Mouse (Mus musculus): Measurements from ENCODE around the gene Blm.

Gene Blm

DNA sequence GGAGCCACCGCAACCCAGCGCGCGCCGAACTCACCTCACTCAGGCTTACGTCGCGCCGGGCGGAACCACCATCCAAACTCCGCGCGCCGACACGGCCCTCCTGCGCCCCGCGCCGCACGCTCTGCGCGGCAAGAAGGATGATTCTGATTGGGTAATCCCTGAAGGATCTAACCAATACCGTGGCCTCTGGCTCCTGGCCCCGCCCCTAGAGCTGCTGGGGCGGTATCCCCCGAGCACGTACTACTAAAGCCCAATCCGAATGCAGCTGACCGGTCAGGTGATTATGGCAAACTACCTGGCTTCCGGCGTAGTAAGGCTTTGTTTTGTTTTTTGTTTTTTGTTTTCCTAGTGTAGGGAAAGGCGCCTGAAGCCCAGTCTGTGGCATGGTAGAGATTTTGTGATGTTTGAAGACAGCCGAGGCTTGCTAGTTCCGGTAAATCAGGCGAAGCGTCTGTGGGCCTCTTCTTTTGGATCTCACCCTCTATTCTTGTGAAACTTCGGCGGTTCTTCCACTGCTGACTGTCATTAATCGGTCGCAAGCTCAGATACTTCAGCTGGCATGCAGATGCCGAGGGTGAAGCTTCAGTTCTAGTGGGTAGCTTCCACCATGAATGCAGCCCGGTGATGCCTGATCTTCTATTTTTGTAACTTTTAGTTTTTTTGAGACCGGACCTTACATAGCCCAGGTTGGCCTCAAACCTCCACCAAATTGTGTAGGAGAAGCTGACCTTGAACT, at the start of gene Blm:
TSS of gene Blm (minus strand) at position 111 of the 736 bp plus-strand sequence.
- DNase-seq: peak; percentile 94 to 96

DNA sequence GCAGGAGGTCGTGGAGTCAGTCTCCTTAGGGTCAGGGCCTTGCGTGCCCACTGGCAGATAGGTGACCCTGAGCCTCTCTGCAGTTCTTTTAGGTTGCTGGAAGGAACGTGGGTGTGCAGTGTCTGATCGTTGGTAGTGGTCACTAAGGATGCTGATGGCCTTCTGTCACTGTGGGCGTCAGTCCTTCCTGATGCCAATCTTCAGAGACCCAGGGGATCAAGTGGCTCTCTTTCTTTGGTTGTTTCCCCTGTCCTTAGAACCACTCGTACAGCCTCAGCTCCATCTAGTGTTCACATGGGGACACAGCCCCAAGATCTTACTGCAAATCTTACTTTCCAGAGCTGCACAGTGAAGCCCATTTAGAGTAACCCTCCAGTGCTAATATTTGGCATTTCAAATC, 49.1 kb upstream of the Blm start:
- DNase-seq: peak; percentile 25 to 32

DNA sequence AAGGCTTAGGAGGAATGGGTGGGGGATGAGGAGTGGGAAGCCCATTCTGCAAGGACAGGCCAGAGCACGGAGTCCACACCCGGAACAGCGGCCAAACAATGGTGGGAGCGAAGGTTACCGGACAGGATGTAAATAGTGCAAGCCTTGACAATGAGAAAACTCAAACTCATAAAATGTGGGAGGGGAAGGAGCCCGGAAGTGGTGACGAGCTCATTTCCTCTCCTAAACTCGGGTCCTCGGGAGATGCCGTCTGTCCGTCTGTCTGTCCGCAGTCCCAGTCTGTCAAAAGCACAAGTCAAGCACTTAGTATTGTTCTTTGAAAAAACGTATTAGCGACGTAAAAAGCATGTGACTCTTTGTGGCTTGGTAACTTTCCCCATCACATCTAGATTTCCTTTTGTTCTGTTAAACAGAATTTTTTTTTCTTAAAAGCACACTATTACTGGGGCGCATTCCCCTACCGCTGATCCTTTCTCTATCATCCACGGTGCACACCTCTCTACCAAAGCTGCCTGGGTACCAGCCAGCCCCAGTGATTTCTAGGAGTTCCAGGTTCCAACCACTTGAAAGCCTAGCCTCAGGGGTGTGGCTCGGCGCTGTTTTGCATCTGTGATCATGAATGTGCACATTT, 48.0 kb upstream of the Blm start:
- peak; percentile 14 to 43 for DNase-seq

DNA sequence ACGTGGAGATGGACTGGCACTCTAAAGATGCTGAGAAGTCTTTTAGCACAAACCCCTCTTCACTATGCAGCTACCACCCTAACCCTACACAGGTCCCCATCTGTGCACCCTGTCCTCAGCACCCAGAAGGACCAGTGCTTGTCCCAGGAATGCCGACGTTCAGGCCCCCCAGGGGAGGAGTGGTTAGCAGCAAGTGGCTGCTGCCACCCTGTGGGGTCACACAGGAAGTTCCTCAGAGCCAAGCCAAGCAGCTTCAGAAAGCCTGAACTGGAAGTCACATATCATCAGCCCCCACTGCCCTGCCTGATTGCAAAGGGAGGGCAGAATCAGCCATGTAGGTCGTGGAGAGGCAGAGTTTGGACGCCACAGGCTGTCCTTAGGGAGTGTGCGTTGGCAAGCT, 45.4 kb upstream of the Blm start:
- DNase-seq: peak; percentile 22 to 35

DNA sequence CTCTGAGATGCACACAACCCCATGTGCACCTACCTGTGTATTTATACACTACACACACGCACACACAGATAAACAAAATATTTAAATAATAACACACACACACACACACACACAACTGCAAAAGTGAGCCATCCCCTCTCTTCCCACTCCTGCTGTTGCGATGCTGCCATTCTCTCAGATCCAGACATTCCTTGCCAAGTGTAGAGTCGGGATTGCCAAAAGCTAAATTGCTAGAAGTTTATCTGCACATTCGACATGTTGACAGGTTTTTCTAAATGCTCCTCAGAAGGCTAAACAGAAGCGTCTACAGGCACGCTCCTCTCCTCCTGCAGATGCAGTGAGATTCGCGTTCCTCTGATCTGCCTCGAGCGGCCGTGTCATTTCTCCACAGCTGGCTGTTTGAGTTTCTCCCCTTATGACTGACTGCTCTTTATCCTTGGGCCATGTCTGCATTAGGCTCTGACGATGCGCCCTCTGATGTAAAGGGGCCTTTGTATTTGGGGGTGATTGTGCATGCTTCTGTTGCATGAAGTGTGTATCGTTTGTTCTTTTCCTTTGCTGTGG, 42.6 kb upstream of the Blm start:
- no peak for DNase-seq

DNA sequence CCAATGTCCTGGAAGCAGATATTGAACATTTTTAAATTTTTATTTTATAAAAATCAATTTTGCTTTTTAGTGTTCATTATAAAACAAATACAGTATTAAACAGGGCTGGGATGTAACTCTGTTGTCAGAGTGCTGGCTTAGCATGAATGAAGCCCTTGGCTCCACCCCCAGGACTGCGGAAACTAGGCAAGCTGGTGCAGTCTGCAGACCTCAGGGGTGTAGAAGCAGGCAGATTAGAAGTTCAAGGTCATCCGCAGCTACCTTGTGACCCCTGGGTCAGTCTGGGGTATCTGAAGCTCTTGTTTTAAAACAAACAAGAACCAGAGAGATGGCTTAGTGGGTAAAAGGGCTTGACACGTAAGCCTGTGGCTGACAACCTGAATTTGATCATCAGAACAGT, 41.7 kb upstream of the Blm start:
- no peak for DNase-seq

DNA sequence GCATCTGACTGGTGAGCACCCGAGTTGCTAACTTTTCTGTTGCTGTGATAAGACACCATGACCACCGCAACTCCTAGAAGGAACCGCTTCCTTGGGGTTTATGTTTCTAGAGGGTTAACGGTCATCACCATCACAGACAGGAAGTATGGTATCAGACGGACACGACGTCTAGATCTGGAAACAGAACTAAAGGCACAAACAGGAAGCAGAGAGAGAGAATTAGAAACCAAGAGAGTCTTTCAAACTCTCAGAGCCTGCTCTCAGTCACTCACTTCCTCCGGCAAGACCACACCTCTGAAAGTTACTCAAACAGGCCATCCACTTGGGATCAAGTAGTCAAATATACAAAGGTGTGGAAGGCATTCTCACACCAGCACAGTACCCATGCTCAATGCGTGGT, 40.8 kb upstream of the Blm start:
- no peak for DNase-seq

DNA sequence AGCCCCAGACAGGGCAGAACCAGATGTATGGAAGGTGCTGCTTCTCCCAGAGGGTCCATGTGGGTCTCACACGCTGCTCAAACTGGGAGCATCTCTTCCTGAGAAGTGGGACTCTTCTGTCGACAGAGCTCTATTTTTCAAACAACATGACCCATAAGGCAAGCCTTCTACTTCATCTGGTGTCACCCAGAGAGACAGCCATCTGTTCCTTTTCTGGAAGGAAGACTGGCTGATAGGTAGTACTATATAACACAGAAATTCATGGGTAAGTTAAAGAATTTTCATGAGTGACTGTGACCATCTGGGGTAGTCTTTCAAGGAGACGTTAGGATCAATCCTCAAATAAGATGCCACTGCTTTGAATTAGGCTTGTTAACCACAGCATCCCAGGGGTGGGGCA, 38.2 kb upstream of the Blm start:
- no peak for DNase-seq

DNA sequence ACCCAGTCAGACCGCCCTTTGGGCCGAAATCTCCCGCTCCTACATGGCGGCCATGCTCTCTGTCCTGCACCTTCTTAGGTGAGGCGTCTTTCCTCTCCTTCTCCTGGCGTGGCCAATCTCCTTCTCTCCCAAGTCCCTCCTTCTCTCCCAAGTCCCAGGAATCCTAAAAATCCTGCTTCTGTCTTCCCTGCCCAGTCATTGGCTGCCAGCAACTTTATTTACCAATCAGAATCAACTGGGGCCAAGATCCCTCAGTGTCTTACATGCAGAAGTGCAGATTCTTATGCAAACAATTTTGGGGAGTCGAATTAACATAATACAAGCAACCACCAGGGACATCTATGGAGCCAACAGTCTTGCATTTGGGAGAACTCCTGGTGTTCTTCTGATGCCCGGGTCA, 33.1 kb upstream of the Blm start:
- DNase-seq: no peak

DNA sequence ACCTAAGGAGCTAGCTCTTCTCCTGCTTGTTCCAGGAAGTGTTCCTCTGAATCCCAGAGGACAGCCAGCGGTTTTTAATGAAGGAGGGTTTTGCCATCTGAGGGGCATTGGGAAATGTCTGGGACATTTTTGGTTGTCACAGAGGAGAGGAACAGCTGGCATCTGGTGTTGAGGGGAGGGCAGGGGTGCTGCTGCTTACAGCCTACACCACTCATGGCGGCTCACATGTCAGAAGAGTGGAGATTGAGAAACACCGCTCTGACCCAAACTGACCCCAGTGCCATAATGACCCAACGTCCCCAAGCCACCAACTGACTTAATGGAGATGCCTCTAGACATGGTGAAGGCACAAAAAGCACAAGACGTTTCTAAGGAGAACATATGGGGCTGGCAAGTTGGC, 27.0 kb upstream of the Blm start:
- no peak for DNase-seq

DNA sequence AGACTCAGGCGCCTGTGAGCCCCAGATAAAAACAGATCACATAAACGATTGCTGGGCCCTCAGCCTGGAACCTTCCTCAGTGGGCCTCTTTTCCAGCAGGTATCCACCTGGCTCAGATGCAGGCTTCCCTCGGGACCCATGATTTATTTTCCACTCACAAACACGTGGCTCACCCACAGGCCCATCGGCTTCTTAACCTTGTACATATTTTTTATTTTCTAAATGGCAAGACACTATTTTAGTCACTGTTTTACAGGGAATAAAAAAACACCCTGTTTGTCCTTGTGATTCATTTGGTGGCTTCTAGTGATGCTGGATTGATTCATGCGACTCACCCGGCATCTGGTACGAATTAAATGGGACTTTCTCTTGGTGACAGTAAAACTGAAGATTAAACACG, 26.4 kb upstream of the Blm start:
- no peak for DNase-seq

DNA sequence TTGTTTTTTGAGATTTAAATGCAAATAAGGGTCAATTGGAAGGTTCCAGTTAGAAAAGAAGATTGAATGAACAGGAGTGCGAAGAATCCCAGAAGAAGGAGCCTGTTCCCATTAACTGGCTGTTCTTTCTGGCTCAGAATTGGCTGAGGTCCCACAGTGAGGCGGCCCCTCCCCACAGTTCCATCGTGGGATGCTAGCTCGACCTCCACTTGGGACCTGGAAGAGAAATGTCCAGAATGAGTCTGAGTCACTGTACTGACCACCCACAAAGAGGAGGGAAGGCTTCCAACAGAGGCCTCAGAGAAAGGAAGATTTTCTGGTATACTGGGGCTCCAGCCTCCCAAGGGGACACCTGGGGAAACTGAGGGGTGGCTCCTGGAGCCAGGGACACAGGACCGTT, 23.7 kb upstream of the Blm start:
- DNase-seq: no peak

DNA sequence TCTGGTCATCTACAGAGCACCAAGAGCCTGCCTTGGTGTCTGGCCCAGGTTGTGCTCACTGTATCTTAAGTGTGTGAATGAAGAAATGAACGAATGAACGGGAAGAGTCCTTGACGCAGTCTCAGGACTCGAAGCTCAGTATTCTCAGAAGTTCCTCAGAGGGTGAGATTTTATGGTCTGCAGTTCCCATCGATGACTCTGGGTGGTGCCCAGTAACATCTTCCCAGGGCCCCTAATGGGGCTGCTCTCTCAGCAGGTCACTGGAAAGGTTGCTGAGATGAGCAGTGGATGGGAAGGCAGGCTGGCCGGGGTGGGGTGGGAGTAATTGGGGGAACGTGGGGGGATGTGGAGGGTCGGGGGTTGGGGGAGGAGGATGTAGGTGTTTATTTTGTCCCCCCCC, 23.2 kb upstream of the Blm start:
- DNase-seq: no peak

DNA sequence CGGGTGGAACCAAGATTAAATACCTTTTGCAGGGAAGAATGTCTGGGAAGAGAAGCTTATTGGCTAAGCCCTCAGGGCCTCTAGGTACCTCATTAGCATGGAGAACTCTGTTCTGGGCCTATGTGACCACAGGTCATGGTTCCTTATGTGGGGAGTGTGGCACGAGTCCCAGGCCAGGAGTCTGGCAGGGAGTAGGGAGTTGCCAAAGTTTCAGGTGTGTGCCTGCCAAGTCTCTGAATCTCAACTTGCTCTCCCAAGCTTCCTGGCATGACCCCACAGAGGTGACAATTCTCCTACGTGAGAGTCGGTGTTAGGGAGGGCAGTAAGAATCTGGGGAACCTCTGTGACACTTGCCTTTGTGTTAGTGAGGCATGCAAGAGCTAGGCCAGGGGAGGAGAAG, 22.2 kb upstream of the Blm start:
- DNase-seq: no peak

DNA sequence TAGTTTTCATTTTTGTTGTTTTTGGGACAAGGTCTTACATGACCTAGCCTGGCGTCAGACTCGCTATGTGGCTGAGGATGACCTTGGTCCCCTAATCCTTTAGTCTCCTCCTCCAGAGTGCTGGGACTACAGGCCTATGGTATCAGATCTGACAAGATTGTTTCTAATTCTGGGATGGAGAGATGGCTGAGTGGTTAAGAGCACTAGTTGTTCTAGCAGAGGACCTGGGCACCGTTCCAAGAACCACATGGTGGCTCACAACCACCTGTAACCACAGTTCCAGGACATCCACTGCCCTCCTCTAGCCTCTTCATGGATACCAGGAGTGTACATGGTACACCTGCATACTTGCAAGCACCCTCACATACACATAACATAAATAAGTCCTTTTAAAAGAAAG, 21.2 kb upstream of the Blm start:
- no peak for DNase-seq

DNA sequence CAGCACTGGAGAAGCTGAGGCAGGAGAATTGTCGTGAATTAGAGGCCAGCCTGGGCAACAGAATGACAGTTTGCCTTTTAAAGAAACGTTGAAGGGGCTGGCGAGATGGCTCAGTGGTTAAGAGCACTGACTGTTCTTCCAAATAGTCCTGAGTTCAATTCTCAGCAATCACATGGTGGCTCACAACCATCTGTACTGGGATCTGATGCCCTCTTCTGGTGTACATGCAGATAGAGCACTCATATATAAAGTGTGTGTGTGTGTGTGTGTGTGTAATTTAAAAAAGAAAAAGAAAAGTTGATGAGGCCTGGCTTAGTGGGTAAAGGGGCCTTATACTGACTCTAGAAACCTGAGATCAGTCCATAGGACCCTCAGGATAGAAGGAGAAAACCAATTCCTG, 20.2 kb upstream of the Blm start:
- no peak for DNase-seq

DNA sequence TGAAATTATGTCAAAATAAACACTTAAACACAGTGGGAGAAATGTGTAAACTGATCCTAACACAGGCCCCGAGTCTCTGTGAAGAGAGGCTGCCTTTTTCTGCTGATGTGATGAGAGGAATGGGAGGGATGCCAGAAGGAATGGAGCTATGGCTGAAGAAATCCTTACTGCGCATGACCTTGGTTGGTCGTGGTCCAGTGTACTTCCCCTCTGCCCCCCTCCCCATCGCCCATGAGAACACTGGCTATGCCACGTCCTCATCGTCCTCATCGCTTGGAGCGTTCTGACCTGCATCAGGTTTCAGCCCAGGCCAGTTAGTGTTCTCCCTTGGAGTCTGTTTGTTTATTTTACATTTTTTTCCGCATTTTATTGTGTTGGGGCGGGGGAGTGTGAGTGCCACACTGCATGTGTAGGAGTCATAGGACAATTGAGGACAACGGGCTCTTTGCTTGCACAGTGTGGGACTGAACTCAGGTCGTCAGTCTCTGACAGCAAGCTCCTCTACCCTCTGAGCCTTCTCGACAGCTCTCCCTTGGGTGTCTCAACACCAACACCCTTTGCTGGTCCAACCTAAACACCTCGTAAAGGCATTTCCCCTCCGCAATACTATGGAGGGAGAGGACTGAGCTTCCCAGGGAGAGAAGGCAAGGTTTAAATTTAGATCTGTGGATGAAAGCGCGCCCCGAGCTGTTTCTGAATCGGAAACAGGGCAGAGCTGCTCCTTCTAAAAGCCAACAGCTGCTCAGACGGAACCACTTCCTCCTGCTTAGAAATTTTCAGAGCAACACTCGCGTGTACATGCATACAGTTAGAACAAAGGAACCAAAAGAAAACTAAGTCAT, 19.5 kb upstream of the Blm start:
- peak; percentile 53 to 76 for DNase-seq

DNA sequence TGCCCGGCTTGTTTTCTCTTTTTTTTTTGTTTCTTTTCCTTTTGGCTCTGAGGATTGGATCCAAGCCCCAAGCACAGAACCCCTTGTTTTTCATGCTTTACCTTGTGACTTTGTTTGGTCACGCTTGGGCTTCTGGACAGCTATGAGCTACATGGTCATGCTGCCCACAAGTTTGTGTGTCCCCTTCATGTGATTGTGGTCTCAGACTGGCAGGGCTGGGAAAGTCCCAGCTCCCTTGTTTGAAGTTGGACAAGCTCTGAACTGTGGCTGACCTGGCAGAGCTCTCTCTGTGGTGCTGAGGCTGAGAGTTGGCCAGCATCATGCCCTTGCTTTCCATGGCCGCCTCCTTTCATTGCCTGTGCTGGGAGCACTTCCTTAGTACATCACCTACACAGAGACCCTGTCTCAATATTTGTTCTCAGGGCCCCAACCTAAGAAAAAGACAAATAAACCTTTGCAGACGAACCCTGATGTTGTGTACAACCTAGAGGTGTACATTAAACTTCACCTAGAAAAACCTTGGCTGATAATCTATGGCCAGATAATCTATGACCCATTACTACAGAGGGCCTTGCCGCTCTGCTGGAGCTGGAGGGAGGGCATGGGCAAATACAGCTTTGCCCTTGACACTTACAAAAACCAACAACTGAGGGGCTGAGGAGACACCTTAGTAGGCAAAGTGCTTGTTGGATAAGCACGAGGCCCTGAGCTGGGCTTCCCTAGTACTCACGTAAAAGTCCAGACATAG, 13.8 kb upstream of the Blm start:
- DNase-seq: no peak

DNA sequence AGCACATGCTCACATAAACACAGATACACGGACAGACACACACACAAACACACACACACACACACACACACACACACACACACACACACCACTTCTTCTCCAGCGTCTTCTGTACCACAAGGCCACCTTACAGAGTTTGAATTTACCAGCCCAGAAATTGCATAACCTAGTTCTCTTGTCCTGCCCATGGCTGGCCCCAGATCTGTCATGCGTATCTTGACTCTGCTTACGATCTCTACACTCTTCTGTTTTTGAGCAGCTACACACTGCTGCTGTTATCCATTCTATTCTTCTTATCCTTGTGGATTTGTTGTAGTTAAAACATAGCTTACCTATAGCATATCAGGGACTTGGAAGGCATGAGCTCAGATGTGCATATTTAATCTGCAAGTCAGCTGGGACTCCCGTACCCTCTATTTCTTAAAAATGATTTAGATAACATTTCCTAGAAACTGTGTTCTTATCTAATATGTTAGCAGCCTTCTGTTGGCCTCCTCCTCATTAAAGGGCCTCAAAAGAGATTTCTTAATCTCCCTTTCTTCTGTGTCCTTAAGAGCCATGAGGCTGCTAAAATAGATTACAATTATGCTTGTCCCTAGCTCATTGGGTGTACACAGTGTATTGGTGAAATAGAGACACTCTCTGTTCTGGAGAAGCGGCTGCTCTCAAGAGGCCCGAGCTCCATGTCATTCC, 7.4 kb upstream of the Blm start:
- no peak for DNase-seq

DNA sequence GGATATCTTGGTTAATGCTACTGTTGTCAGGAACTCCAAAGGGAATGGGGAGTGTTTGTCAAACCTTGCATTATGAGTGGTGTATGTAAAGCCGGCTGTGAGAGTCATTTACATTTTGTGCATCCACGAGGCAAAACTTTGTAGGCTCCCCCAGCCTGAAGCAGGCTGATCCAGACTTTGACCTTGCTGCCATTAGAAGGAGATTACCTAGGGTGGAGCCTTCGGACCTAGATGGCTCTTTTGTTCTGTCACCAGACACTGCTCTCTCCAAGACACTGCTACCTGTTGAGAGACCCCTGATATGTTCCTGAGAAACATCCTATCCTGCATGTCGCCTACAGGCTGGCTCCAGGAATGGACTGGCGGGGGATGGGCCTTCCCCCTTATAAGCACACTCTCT, 4.7 kb upstream of the Blm start:
- DNase-seq: no peak

DNA sequence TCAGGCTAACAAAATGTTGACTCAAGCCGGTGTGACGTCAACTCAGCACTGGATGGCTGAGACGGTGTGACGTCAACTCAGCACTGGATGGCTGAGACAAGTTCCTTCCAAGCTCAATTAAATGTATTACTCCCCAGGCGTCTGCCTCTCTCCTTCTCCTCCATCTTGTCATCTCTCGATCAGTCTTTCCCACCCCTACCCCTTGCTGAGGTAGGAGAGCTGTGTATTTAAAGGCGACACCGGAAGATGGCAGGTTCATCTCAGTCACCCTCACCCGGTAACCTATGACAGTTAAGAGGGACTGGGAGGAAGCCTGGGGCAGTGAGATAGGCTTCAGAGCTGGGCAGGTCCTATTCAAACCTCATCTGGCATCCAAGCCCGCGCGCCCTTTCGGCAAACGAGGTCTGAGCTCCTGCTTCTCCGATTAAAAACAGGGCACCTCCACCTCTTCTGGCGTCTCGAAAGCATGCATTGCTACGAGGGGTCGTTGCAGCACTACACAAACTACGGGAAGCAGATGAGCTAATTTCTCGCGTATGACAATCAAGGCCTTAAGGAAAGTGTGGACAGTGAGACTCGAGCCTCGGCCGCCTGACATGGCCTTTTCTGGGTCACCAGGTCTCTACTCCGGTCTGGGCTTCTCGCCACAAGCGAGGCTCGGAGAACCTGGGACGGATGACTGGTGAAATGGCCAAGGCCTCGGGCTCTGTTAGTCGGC, 469 bp downstream of the Blm start:
- peak; percentile 20 to 35 for DNase-seq

DNA sequence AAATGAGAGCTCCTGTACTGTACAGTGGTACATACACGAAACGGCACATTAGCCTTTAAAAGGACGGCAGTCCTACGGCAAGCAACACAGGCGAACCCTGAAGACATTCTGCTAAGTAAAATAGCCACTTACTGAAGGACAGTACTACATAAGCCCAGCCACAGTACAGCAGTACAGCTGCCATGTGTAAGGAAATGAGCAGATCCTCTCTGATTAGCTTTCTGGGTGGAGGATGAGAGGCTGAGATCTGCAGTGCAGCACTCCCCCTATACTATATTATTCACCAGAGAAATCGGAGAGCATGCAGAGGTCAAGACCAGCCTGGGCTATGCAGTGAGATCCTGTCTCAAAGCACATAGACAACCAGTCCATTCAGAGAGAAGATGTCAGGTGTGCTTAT, 3.8 kb downstream of the Blm start:
- DNase-seq: no peak

Data from thymus, adult 18-20 months (tissue).